Mouse (Mus musculus): ENCODE measurements around the gene Fbxl3.

- TF ChIP-seq CTCF (IDR thresholded peaks at IDR 0.05; ENCODE audit: control insufficient read depth, insufficient read depth, insufficient read length) (no peak), MYOG (IDR thresholded peaks at IDR 0.05; ENCODE audit: control insufficient read depth, extremely low read depth, insufficient read length) (no peak), CEBPB (IDR thresholded peaks at IDR 0.05; ENCODE audit: low read depth) (no peak), FOSL1 (IDR thresholded peaks at IDR 0.05; ENCODE audit: insufficient read depth, low read length, poor library complexity, severe bottlenecking) (no peak), MAX (IDR thresholded peaks at IDR 0.05) (no peak), USF1 (IDR thresholded peaks at IDR 0.05; ENCODE audit: low read depth) (no peak), MYOD1 (IDR thresholded peaks at IDR 0.05; ENCODE audit: control insufficient read depth, insufficient read length, low read depth) (no peak)
Measured at GRCm38 (mm10) chr14:103075166-103075565, 24.2 kb downstream of the Fbxl3 start.

Data from C2C12 (cell line).